Mouse (Mus musculus) CH12.LX (cell line): Measurements from ENCODE around the gene B2m.

Experiments used
- BHLHE40 ChIP-seq: IDR thresholded peaks from 2 replicates; pipeline ENCODE4 v1.6.1; 2011; ENCODE audit warnings: mild to moderate bottlenecking, low read depth, low read length, improper control_type of control experiment
- CTCF ChIP-seq, 2 experiments: IDR thresholded peaks in 1 of 2; conservative IDR thresholded peaks in 1 of 2; 2 replicates each; pipeline ENCODE4 v1.5.1; 2011 to 2012; ENCODE audit warnings: low read depth in 2 of 2, low read length in 2 of 2, improper control_type of control experiment in 1 of 2, inconsistent platforms in 1 of 2, mild to moderate bottlenecking in 1 of 2, moderate library complexity in 1 of 2
- ETS1 ChIP-seq: conservative IDR thresholded peaks from 2 replicates; pipeline ENCODE4 v1.6.1; 2012; ENCODE audit warnings: low read depth, mild to moderate bottlenecking, inconsistent platforms, low read length, improper control_type of control experiment, moderate library complexity
- JUN ChIP-seq: IDR thresholded peaks from 2 replicates; pipeline ENCODE4 v1.6.1; 2011; ENCODE audit warnings: low read depth, mild to moderate bottlenecking, low read length, improper control_type of control experiment, moderate library complexity; ENCODE audit not compliant: insufficient read depth
- JUND ChIP-seq: conservative IDR thresholded peaks from 2 replicates; pipeline ENCODE4 v1.6.1; 2011; ENCODE audit warnings: low read depth, low read length, improper control_type of control experiment
- KAT2A ChIP-seq: IDR thresholded peaks from 2 replicates; pipeline ENCODE4 v1.6.1; 2012; ENCODE audit warnings: low read length, improper control_type of control experiment, inconsistent platforms; ENCODE audit not compliant: insufficient replicate concordance
- MXI1 ChIP-seq: IDR thresholded peaks from 2 replicates; pipeline ENCODE4 v1.6.1; 2011; ENCODE audit warnings: mild to moderate bottlenecking, low read depth, low read length, improper control_type of control experiment
- MYC ChIP-seq: IDR thresholded peaks from 2 replicates; pipeline ENCODE4 v1.6.1; 2011; ENCODE audit warnings: low read depth, mild to moderate bottlenecking, improper control_type of control experiment, low read length
- POLR2A ChIP-seq: IDR thresholded peaks from 2 replicates; pipeline ENCODE4 v1.6.1; 2011; ENCODE audit warnings: low read depth, mild to moderate bottlenecking, improper control_type of control experiment, low read length
- TBP ChIP-seq: conservative IDR thresholded peaks from 2 replicates; pipeline ENCODE4 v1.6.1; 2011; ENCODE audit warnings: low read depth, low read length, improper control_type of control experiment
- UBTF ChIP-seq: IDR thresholded peaks from 2 replicates; pipeline ENCODE4 v1.6.1; 2012; ENCODE audit warnings: low read depth, mild to moderate bottlenecking, inconsistent platforms, low read length, improper control_type of control experiment, moderate library complexity

DNA sequence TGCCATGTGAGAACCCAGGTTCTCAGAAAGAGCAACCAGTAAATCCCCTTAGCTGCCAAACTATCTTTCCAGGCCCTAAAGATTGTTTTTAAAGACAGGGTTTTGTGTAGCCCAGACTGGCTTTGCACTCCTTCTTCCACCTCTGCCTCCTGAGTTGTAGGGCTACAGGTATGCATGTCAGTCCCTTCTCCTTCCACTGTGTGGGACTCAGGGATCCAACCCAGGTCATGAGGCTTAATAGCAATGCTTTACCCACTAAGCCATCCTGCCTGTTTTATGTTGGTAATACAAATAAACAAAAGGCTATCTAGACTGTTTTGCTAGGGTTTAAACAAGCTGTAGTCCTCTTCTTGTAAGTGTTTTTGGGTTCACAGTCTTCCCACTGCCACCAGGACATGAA is 10.1 kb downstream of the B2m start:
- TF ChIP-seq MYC = no peak
- TF ChIP-seq POLR2A = no peak
- no peak for TF ChIP-seq CTCF (conservative IDR thresholded peaks at IDR 0.05 in 1 of 2, IDR thresholded peaks at IDR 0.05 in 1 of 2; ENCODE audit: low read depth in 2 of 2, low read length in 2 of 2)
- TF ChIP-seq TBP = no peak
- no peak for TF ChIP-seq BHLHE40
- TF ChIP-seq UBTF = no peak
- TF ChIP-seq JUN = no peak
- no peak for TF ChIP-seq KAT2A
- TF ChIP-seq ETS1 = no peak
- no peak for TF ChIP-seq JUND
- TF ChIP-seq MXI1 = no peak
